Mouse (Mus musculus) MEL (cell line): Measurements from ENCODE around the gene Zfp1. TPM values are rescaled to one million over a fixed set of nuclear protein-coding genes. Genes with fewer than 3 reads are reported as not detected.

Source experiments
- DNase-seq: peaks from one replicate; pipeline ENCODE4 v3.0.0; 2011; ENCODE audit warnings: low read depth, low spot score
- H3K27ac ChIP-seq: 2 replicates; pipeline ENCODE4 v1.5.1; 2012; ENCODE audit warnings: low read depth, mild to moderate bottlenecking, control low read depth, low read length, moderate library complexity; ENCODE audit not compliant: control insufficient read depth
- H3K27me3 ChIP-seq, 2 experiments: fragments of 150-350 bp in 1 of 2; sonication (generic) in 1 of 2; 2 replicates each; pipeline ENCODE4 v1.6.1; 2012; ENCODE audit warnings: low read length in 2 of 2, mild to moderate bottlenecking in 2 of 2, improper control_type of control experiment in 1 of 2, moderate library complexity in 1 of 2; ENCODE audit not compliant: insufficient read depth in 2 of 2, control insufficient read depth in 1 of 2
- H3K36me3 ChIP-seq, 2 experiments: 2 replicates each; pipeline ENCODE4 v1.6.1; 2012 to 2014; ENCODE audit warnings: low read length in 2 of 2, improper control_type of control experiment in 1 of 2, inconsistent platforms in 1 of 2, mild to moderate bottlenecking in 1 of 2; ENCODE audit not compliant: insufficient read depth in 2 of 2, control insufficient read depth in 1 of 2
- H3K4me1 ChIP-seq, 2 experiments: fragments of 150-350 bp in 1 of 2; sonication (generic) in 1 of 2; 2 replicates each; pipeline ENCODE4 v1.6.1; 2012; ENCODE audit warnings: low read length in 2 of 2, improper control_type of control experiment in 1 of 2, mild to moderate bottlenecking in 1 of 2; ENCODE audit not compliant: insufficient read depth in 2 of 2, control insufficient read depth in 1 of 2
- H3K4me3 ChIP-seq, 2 experiments: fragments of 150-350 bp in 1 of 2; sonication (generic) in 1 of 2; 2 replicates each; pipeline ENCODE4 v1.5.1; 2012; ENCODE audit warnings: low read depth in 2 of 2, low read length in 2 of 2, mild to moderate bottlenecking in 2 of 2, moderate library complexity in 2 of 2, control low read depth in 1 of 2, improper control_type of control experiment in 1 of 2; ENCODE audit not compliant: control insufficient read depth in 1 of 2, insufficient read depth in 1 of 2
- H3K79me2 ChIP-seq: 2 replicates; pipeline ENCODE4 v1.6.1; 2012; ENCODE audit warnings: mild to moderate bottlenecking, low read length, moderate library complexity; ENCODE audit not compliant: control insufficient read depth, poor library complexity, insufficient read depth
- H3K9ac ChIP-seq: 2 replicates; pipeline ENCODE4 v1.6.1; 2012; ENCODE audit warnings: low read depth, mild to moderate bottlenecking, control low read depth, low read length, moderate library complexity; ENCODE audit not compliant: control insufficient read depth, poor library complexity, severe bottlenecking
- H3K9me3 ChIP-seq: fragments of 150-350 bp; sonication (generic); replicated peaks from 2 replicates; pipeline ENCODE4 v1.6.1; 2012; ENCODE audit warnings: mild to moderate bottlenecking, low read length, improper control_type of control experiment, moderate library complexity; ENCODE audit not compliant: insufficient read depth
- BHLHE40 ChIP-seq: IDR thresholded peaks from 2 replicates; pipeline ENCODE4 v1.6.1; 2012; ENCODE audit warnings: low read depth, mild to moderate bottlenecking, inconsistent platforms, low read length, improper control_type of control experiment, borderline replicate concordance
- CHD2 ChIP-seq: IDR thresholded peaks from 2 replicates; pipeline ENCODE4 v1.6.1; 2011; ENCODE audit warnings: low read length, improper control_type of control experiment
- CTCF ChIP-seq, 3 experiments: IDR thresholded peaks in 2 of 3; conservative IDR thresholded peaks in 1 of 3; 2 replicates each; pipeline ENCODE4 v1.5.1; 2011 to 2012; ENCODE audit warnings: low read length in 3 of 3, low read depth in 2 of 3, mild to moderate bottlenecking in 2 of 3, improper control_type of control experiment in 1 of 3, inconsistent platforms in 1 of 3, mixed read lengths in 1 of 3, moderate library complexity in 1 of 3; ENCODE audit not compliant: control insufficient read depth in 1 of 3, insufficient read depth in 1 of 3, poor library complexity in 1 of 3, severe bottlenecking in 1 of 3
- E2F4 ChIP-seq: IDR thresholded peaks from 2 replicates; pipeline ENCODE4 v1.6.1; 2011; ENCODE audit warnings: low read depth, low read length, improper control_type of control experiment, borderline replicate concordance
- ELF1 ChIP-seq: IDR thresholded peaks from 2 replicates; pipeline ENCODE4 v1.6.1; 2014; ENCODE audit warnings: low read depth, mild to moderate bottlenecking, inconsistent platforms, low read length, improper control_type of control experiment, moderate library complexity
- EP300 ChIP-seq, 2 experiments: IDR thresholded peaks; 2 replicates each; pipeline ENCODE4 v1.6.1; 2011; ENCODE audit warnings: improper control_type of control experiment in 2 of 2, low read length in 2 of 2, low read depth in 1 of 2, mild to moderate bottlenecking in 1 of 2
- ETS1 ChIP-seq: IDR thresholded peaks from 2 replicates; pipeline ENCODE4 v1.6.1; 2012; ENCODE audit warnings: low read depth, mild to moderate bottlenecking, inconsistent platforms, low read length, improper control_type of control experiment, moderate library complexity
- GABPA ChIP-seq: IDR thresholded peaks from 2 replicates; pipeline ENCODE4 v1.6.1; 2012; ENCODE audit warnings: low read depth, mild to moderate bottlenecking, inconsistent platforms, low read length, improper control_type of control experiment, moderate library complexity
- GATA1 ChIP-seq: IDR thresholded peaks from 2 replicates; pipeline ENCODE4 v1.6.1; 2011; ENCODE audit warnings: low read depth, low read length, improper control_type of control experiment
- JUND ChIP-seq: IDR thresholded peaks from 2 replicates; pipeline ENCODE4 v1.6.1; 2011; ENCODE audit warnings: low read depth, mild to moderate bottlenecking, improper control_type of control experiment, low read length
- KAT2A ChIP-seq: conservative IDR thresholded peaks from 2 replicates; pipeline ENCODE4 v1.6.1; 2012; ENCODE audit warnings: low read depth, low read length, improper control_type of control experiment, inconsistent platforms
- MAX ChIP-seq: IDR thresholded peaks from 2 replicates; pipeline ENCODE4 v1.6.1; 2011; ENCODE audit warnings: low read length, improper control_type of control experiment
- MXI1 ChIP-seq: IDR thresholded peaks from 2 replicates; pipeline ENCODE4 v1.6.1; 2011; ENCODE audit warnings: mild to moderate bottlenecking, low read depth, low read length, improper control_type of control experiment
- MYB ChIP-seq: IDR thresholded peaks from 2 replicates; pipeline ENCODE4 v1.6.1; 2011; ENCODE audit warnings: mild to moderate bottlenecking, low read depth, low read length, improper control_type of control experiment
- MYC ChIP-seq: IDR thresholded peaks from 2 replicates; pipeline ENCODE4 v1.6.1; 2011; ENCODE audit warnings: low read depth, mild to moderate bottlenecking, low read length, improper control_type of control experiment, moderate library complexity
- NRF1 ChIP-seq: IDR thresholded peaks from 2 replicates; pipeline ENCODE4 v1.6.1; 2014; ENCODE audit warnings: low read depth, mild to moderate bottlenecking, inconsistent platforms, low read length, improper control_type of control experiment, moderate library complexity; ENCODE audit not compliant: poor library complexity, insufficient read depth, severe bottlenecking
- POLR2AphosphoS5 ChIP-seq: IDR thresholded peaks from 2 replicates; pipeline ENCODE4 v1.6.1; 2012; ENCODE audit warnings: low read depth, borderline replicate concordance, mild to moderate bottlenecking, inconsistent platforms, low read length, moderate library complexity, mixed read lengths
- RAD21 ChIP-seq: IDR thresholded peaks from 2 replicates; pipeline ENCODE4 v1.6.1; 2011; ENCODE audit warnings: mild to moderate bottlenecking, low read depth, low read length, improper control_type of control experiment
- SIN3A ChIP-seq: IDR thresholded peaks from 2 replicates; pipeline ENCODE4 v1.6.1; 2012; ENCODE audit warnings: low read length, improper control_type of control experiment, inconsistent platforms
- SMC3 ChIP-seq: IDR thresholded peaks from 2 replicates; pipeline ENCODE4 v1.6.1; 2011; ENCODE audit warnings: low read depth, low read length, improper control_type of control experiment
- TAL1 ChIP-seq: IDR thresholded peaks from 2 replicates; pipeline ENCODE4 v1.6.1; 2012; ENCODE audit warnings: mild to moderate bottlenecking, inconsistent platforms, low read length, moderate library complexity, mixed read lengths
- TBP ChIP-seq: IDR thresholded peaks from 2 replicates; pipeline ENCODE4 v1.8.0; 2011; ENCODE audit warnings: low read depth, low read length, improper control_type of control experiment
- USF1 ChIP-seq: IDR thresholded peaks from 2 replicates; pipeline ENCODE4 v1.6.1; 2014; ENCODE audit warnings: low read depth, mild to moderate bottlenecking, inconsistent platforms, low read length, improper control_type of control experiment, moderate library complexity
- ZC3H11A ChIP-seq: IDR thresholded peaks from 2 replicates; pipeline ENCODE4 v1.6.1; 2012; ENCODE audit warnings: low read depth, mild to moderate bottlenecking, inconsistent platforms, low read length, improper control_type of control experiment
- ZKSCAN1 ChIP-seq: IDR thresholded peaks from 2 replicates; pipeline ENCODE4 v1.6.1; 2012; ENCODE audit warnings: low read depth, mild to moderate bottlenecking, inconsistent platforms, low read length, improper control_type of control experiment, moderate library complexity
- ZMIZ1 ChIP-seq: IDR thresholded peaks from 2 replicates; pipeline ENCODE4 v1.6.1; 2012; ENCODE audit warnings: low read depth, mild to moderate bottlenecking, inconsistent platforms, low read length, improper control_type of control experiment, moderate library complexity
- ZNF384 ChIP-seq: IDR thresholded peaks from 2 replicates; pipeline ENCODE4 v1.6.1; 2012; ENCODE audit warnings: low read depth, mild to moderate bottlenecking, inconsistent platforms, low read length, improper control_type of control experiment
- polyA plus RNA-seq, 2 experiments: library from polyadenylated mRNA; stranded (reverse) in 1 of 2; unstranded in 1 of 2; fragments of >175 nt in 1 of 2; fragments of >200 nt in 1 of 2; gene quantifications; 2 replicates each; pipeline versions ENCODE4 v1.2.1 to v1.2.4; 2012; ENCODE audit warnings: low replicate concordance in 2 of 2, low read depth in 1 of 2; ENCODE audit not compliant: insufficient read length in 2 of 2, insufficient read depth in 1 of 2, missing spikeins in 1 of 2
- total RNA-seq: library from RNA; depleted of rRNA; stranded (reverse); fragments of 300-350 nt; gene quantifications from 2 replicates; pipeline ENCODE4 v1.2.3, GENCODE M21; 2012

Zfp1 gene
- total and polyA plus RNA-seq, 3 experiments, result 12.2 to 12.4 TPM; not detected in 1

- TF ChIP-seq CHD2 (no peak), SMC3 (peak; percentile 43; the same call in 1 of the 2 replicates), ZC3H11A (peak; percentile 44), SIN3A (no peak), ELF1 (no peak), ZKSCAN1 (no peak), GABPA (no peak), MAX (no peak), JUND (no peak), MXI1 (no peak), EP300 (IDR thresholded peaks at IDR 0.05; ENCODE audit: low read depth in 1 of 2, low read length in 2 of 2) (no peak), NRF1 (no peak), RAD21 (peak; percentile 67), KAT2A (no peak), ETS1 (no peak), BHLHE40 (no peak), CTCF (IDR thresholded peaks at IDR 0.05 in 2 of 3, conservative IDR thresholded peaks at IDR 0.05 in 1 of 3; ENCODE audit: control insufficient read depth in 1 of 3, insufficient read depth in 1 of 3, low read depth in 2 of 3, low read length in 3 of 3, poor library complexity in 1 of 3, severe bottlenecking in 1 of 3) (peak; percentile 70 to 87 (median 79)), GATA1 (no peak), ZMIZ1 (no peak)
- Histone ChIP-seq H3K79me2 (no peaks in the 10 kb centered on the region), H3K9ac (no peak overlapping the region), H3K27ac (no peak overlapping the region), H3K4me3 (no peak overlapping the region), H3K36me3 (no peaks in the 10 kb centered on the region; a peak in 1 of 4 replicates), H3K4me1 (peaks cover 0 to 7% of the 10 kb centered on the region in 2 experiments; a peak in 2 of 4 replicates), H3K27me3 (no peaks in the 10 kb centered on the region), H3K9me3 (no peaks in the 10 kb centered on the region)
- DNase-seq, result peak; percentile 57
These were observed 33.0 kb downstream of the Zfp1 start for GRCm38 (mm10) chr8:111676237-111676636.

GRCm38 (mm10) chr8:111678111-111678510, 34.9 kb downstream of the Zfp1 start:
- no peaks in the 10 kb centered on the region for H3K27me3 ChIP-seq
- no peak overlapping the region for H3K4me3 ChIP-seq
- H3K27ac ChIP-seq, result no peak overlapping the region
- peaks cover 0 to 9% of the 10 kb centered on the region in 2 experiments; a peak in 2 of 4 replicates for H3K4me1 ChIP-seq
- TF ChIP-seq ZNF384 (0 out of 2 replicates have a peak, but pooled peaks have one; percentile 20), RAD21 (peak; percentile 86), GABPA (no peak), TBP (peak; percentile 83), ZC3H11A (peak; percentile 92), ZMIZ1 (no peak), BHLHE40 (no peak), TAL1 (no peak), JUND (no peak), USF1 (no peak), CTCF (IDR thresholded peaks at IDR 0.05 in 2 of 3, conservative IDR thresholded peaks at IDR 0.05 in 1 of 3; ENCODE audit: control insufficient read depth in 1 of 3, insufficient read depth in 1 of 3, low read depth in 2 of 3, low read length in 3 of 3, poor library complexity in 1 of 3, severe bottlenecking in 1 of 3) (peak; percentile 67 to 88 (median 68)), MYB (no peak), SMC3 (peak; percentile 96), POLR2AphosphoS5 (no peak), E2F4 (no peak), MYC (no peak)
- H3K9ac ChIP-seq, result no peak overlapping the region
- DNase-seq, result peak; percentile 81
- H3K79me2 ChIP-seq, result no peaks in the 10 kb centered on the region
- H3K36me3 ChIP-seq, result no peaks in the 10 kb centered on the region
- H3K9me3 ChIP-seq, result no peaks in the 10 kb centered on the region
